Mouse (Mus musculus): ENCODE measurements around the gene Stxbp6. TPM values are rescaled to one million over a fixed set of nuclear protein-coding genes. Genes with fewer than 3 reads are reported as not detected.
A peak's percentile ranks its signal among the peaks of the same experiment; 100 is the strongest.

The Stxbp6 gene
- total and polyA plus RNA-seq, 2 experiments from 2014 or later, result 18.6 to 19.3 TPM

DNA sequence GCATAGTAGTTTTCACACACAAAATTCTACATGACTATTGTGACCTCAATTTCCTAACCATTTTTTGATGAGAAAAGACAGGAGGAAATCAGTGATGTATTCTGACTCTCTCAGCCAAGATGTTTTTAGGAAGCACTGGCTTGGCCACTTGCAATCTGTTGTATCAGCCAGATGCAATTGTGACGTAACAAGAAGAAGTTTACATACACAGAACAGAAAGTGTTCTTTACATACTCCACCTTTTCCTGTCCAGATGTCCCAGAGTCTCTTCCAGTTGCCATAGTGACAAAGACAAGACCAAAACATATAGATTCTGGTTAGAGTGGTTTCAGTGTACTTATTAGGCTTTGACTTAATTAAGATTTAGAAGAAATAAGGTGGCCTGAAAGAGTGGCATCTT, 7.1 kb upstream of the Stxbp6 start:
- DNase-seq (ENCODE audit: low spot score) (no peak), ATAC-seq (no peak)
- no peaks in the 10 kb centered on the region for H3K36me3 ChIP-seq (ENCODE audit: insufficient read depth, low read length)
- no peaks in the 10 kb centered on the region for H3K9me3 ChIP-seq (ENCODE audit: low read length)
- 70% methylated on average over 1 of the region's 1 CpGs for WGBS
- H3K9ac ChIP-seq (replicated peaks; ENCODE audit: low read length), result no peak overlapping the region
- no peak overlapping the region for H3K4me2 ChIP-seq (ENCODE audit: low read depth, low read length)
- no peaks in the 10 kb centered on the region for H3K27me3 ChIP-seq (ENCODE audit: insufficient read depth, low read length)
- H3K4me3 ChIP-seq (ENCODE audit: low read length), result no peak overlapping the region
- TF ChIP-seq CTCF (IDR thresholded peaks at IDR 0.05; ENCODE audit: low read depth), result no peak
- H3K27ac ChIP-seq, result no peak overlapping the region
- no peaks in the 10 kb centered on the region for H3K4me1 ChIP-seq (ENCODE audit: insufficient read depth, low read length)

DNA sequence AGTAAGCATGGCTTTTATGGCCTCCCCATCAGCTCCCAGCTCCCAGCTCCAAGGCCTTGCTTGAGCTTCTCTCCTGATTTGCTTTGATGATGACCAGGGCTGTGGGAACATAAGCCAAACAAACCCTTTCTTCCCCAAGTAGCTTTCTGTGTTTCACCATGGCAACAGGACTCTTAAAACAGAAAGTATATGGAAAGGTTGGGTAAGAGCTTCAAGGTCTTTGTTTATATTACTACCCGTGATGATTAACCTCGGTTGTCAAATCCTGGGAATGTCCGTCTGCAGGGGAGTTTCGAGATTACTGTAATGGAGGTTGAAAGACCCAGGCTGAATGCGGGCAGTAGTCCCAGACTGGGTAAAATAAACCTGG, 6.2 kb upstream of the Stxbp6 start:
- Histone ChIP-seq H3K4me3 (ENCODE audit: low read length) (no peak overlapping the region), H3K27me3 (ENCODE audit: insufficient read depth, low read length) (no peaks in the 10 kb centered on the region), H3K36me3 (ENCODE audit: insufficient read depth, low read length) (no peaks in the 10 kb centered on the region), H3K9ac (replicated peaks; ENCODE audit: low read length) (no peak overlapping the region), H3K9me3 (ENCODE audit: low read length) (no peaks in the 10 kb centered on the region), H3K27ac (no peak overlapping the region), H3K4me2 (ENCODE audit: low read depth, low read length) (no peak overlapping the region), H3K4me1 (ENCODE audit: insufficient read depth, low read length) (no peaks in the 10 kb centered on the region)
- TF ChIP-seq CTCF (IDR thresholded peaks at IDR 0.05; ENCODE audit: low read depth), result no peak
- WGBS, result 75% methylated on average over 5 of the region's 5 CpGs
- no peak for ATAC-seq
- no peak for DNase-seq (ENCODE audit: low spot score)

DNA sequence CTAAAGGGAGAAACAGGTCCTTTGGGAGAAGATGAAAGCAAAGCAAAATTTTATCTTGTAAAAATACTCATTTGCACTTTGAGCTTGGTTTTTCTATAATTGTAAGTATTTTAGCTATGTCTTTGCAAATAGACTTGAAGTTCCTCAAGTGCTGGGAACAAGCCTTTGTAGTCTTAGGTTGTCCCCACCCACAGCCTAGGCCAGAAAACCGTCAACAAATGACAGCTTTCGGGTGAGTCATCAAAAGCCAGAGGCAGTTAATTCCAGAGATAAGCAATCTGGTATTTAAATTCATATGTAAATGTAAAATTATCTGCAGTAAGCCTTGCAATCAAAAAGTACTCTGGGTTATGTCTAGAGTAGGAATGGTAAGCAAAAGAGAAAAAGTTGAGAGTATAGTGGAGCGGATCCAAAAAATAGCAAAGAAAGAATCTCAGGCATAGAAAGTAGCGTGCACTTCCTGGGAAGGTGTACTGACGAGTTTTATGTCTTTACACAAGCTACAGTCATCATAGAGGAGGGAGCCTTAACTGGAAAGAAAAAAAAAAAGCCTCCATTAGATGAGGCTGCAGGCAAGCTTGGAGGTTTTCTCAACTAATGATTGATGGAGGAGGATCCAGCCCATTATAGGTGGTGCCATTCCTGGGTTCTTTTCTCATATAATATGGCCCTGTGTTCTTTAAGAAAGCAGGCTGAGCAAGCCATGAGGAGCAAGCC, 5.7 kb upstream of the Stxbp6 start:
- no peak for DNase-seq (ENCODE audit: low spot score)
- 85% methylated on average over 5 of the region's 5 CpGs for WGBS

GRCm38 (mm10) chr12:45075631-45076030, 1.1 kb upstream of the Stxbp6 start:
- Histone ChIP-seq H3K4me3 (ENCODE audit: low read length) (no peak overlapping the region), H3K36me3 (ENCODE audit: insufficient read depth, low read length) (no peaks in the 10 kb centered on the region), H3K27me3 (ENCODE audit: insufficient read depth, low read length) (no peaks in the 10 kb centered on the region), H3K9ac (replicated peaks; ENCODE audit: low read length) (no peak overlapping the region), H3K4me1 (ENCODE audit: insufficient read depth, low read length) (no peaks in the 10 kb centered on the region; the same call in 1 of the 2 replicates), H3K9me3 (ENCODE audit: low read length) (no peaks in the 10 kb centered on the region), H3K27ac (no peak overlapping the region), H3K4me2 (ENCODE audit: low read depth, low read length) (peak overlapping the region; percentile 99)
- ATAC-seq (no peak), DNase-seq (ENCODE audit: low spot score) (no peak)
- WGBS, result 78% methylated on average over 11 of the region's 11 CpGs
- TF ChIP-seq CTCF (IDR thresholded peaks at IDR 0.05; ENCODE audit: low read depth), result no peak

More for the DNA sequence above, 5.7 kb upstream of the Stxbp6 start:
- Histone ChIP-seq H3K27ac (no peak overlapping the region), H3K36me3 (ENCODE audit: insufficient read depth, low read length) (no peaks in the 10 kb centered on the region), H3K4me3 (ENCODE audit: low read length) (no peak overlapping the region), H3K27me3 (ENCODE audit: insufficient read depth, low read length) (no peaks in the 10 kb centered on the region), H3K4me2 (ENCODE audit: low read depth, low read length) (no peak overlapping the region), H3K9ac (replicated peaks; ENCODE audit: low read length) (no peak overlapping the region), H3K4me1 (ENCODE audit: insufficient read depth, low read length) (no peaks in the 10 kb centered on the region), H3K9me3 (ENCODE audit: low read length) (no peaks in the 10 kb centered on the region)
- TF ChIP-seq CTCF (IDR thresholded peaks at IDR 0.05; ENCODE audit: low read depth), result no peak
- no peak for ATAC-seq

GRCm38 (mm10) chr12:45074042-45074601, 387 bp downstream of the Stxbp6 start:
- Histone ChIP-seq H3K27me3 (ENCODE audit: insufficient read depth, low read length) (no peaks in the 10 kb centered on the region), H3K4me1 (ENCODE audit: insufficient read depth, low read length) (no peaks in the 10 kb centered on the region; the same call in 1 of the 2 replicates), H3K4me3 (ENCODE audit: low read length) (peak overlapping the region; percentile 81), H3K9me3 (ENCODE audit: low read length) (no peaks in the 10 kb centered on the region), H3K4me2 (ENCODE audit: low read depth, low read length) (peak overlapping the region; percentile 99), H3K27ac (peak overlapping the region; percentile 74), H3K9ac (replicated peaks; ENCODE audit: low read length) (peak overlapping the region; percentile 75), H3K36me3 (ENCODE audit: insufficient read depth, low read length) (no peaks in the 10 kb centered on the region)
- ATAC-seq (peak; percentile 91), DNase-seq (ENCODE audit: low spot score) (peak; percentile 85)
- WGBS, result under 1% methylated on average over 54 of the region's 62 CpGs
- TF ChIP-seq CTCF (IDR thresholded peaks at IDR 0.05; ENCODE audit: low read depth), result no peak

GRCm38 (mm10) chr12:45073331-45074041, 1.0 kb downstream of the Stxbp6 start:
- under 1% methylated on average over 28 of the region's 28 CpGs for WGBS
- Histone ChIP-seq H3K4me3 (ENCODE audit: low read length) (peak overlapping the region; percentile 81), H3K4me1 (ENCODE audit: insufficient read depth, low read length) (no peaks in the 10 kb centered on the region; the same call in 1 of the 2 replicates), H3K27ac (peak overlapping the region; percentile 74), H3K36me3 (ENCODE audit: insufficient read depth, low read length) (no peaks in the 10 kb centered on the region), H3K4me2 (ENCODE audit: low read depth, low read length) (peak overlapping the region; percentile 99), H3K9me3 (ENCODE audit: low read length) (no peaks in the 10 kb centered on the region), H3K27me3 (ENCODE audit: insufficient read depth, low read length) (no peaks in the 10 kb centered on the region), H3K9ac (replicated peaks; ENCODE audit: low read length) (peak overlapping the region; percentile 75)
- TF ChIP-seq CTCF (IDR thresholded peaks at IDR 0.05; ENCODE audit: low read depth), result peak; percentile 15; the same call in 1 of the 2 replicates
- ATAC-seq, result peak; percentile 30
- peak; percentile 39 for DNase-seq (ENCODE audit: low spot score)

All from hindbrain, postnatal 0 days (tissue).